Mouse (Mus musculus): ENCODE measurements at regions not wholly inside any gene's neighbourhood (a gene's known extent, or its start where the extent isn't known, plus 50 kb on each side); places are given as distances from the start of the nearest gene placed in this dataset.

DNA sequence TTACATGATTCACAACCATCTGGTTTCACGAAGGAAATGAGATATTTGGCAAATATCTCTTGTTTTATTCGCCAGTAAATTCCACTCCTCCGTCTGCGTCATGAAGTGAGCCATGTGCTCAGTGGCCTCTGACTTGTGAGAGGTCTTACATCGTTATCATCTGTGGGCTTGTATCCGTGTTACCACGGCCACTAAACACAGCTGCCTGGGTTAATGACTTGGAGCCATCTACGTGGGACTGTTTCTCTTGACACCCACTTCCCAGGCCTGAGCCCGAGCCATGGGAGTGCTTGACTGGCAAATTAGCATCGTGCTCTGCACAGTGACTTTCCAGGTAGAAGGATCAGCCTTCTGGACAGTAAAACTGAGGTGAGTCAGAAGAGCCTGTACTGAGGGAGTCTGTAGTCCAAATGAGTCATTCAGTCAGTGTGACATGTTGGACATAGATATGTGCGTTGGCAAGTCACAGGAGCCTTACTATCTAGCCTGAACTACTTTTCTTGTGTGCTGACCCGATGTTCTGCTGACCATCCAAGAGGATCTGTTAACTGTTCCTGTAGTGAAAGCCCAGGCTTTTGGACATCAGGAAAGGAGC, 137.7 kb downstream of the Tmx1 start:
- DNase-seq: peak; percentile 26

DNA sequence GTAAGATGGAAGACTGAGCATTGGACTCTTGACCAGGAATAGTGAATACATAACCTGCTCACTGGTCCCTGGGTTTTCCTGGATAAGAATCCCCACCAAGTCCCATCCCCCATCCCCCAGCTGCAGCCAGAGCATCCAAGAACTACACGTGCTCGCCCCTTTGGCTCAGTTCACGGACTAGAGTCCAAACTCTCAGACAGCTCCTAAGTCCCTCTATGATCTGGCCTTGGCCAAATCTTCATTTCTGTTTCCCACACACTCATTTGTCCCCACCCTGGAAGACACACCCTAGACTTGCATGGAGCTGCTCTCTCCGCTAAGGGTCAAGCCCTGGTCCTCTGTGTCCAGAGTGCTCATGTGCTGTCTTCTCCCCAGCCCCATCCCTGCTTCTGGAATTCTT, 139.9 kb downstream of the Tmx1 start:
- DNase-seq: peak; percentile 64

DNA sequence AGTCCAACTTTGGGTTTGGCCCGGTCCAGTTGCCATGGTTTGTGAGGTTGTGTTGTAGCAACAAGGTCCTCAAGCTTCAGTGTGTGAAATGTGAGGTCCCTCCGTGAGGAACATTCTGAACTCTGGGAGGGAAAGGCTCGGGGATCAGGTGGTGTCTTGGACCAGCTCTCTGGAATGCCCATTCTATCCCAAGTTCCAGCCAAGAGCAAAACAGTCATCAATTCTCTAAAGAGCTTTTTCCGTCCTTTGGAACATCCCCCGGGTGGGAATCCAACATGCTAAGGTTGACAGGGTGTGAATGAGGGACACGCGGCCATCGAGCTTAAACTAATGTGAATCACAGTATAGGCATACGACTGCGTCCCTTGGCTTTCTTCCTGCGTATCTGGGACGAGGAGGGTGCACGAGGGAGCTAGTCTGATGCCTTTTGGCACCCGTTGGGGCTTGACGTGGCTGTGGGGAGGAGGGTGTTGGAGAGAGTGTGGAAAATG, 145.4 kb downstream of the Tmx1 start:
- no peak for DNase-seq

DNA sequence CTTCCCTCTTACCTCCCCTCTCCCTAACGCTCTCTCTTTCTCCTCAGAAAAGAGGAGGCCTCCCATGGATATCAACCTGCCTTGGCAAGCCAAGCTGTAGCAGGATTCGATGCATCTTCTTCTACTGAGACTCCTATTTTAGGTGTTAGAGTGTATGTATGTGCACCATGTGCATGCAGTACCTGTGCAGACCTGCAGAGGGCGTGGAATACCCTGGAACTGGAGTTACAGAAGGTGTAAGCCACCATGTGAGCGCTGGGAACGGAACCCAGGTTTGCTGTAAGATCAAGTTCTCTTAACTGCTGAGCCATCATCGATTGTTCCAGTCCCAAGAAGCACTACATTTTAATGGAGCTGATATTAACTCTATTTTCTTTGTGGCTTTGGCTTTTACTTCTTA, 146.8 kb downstream of the Tmx1 start:
- DNase-seq: no peak

DNA sequence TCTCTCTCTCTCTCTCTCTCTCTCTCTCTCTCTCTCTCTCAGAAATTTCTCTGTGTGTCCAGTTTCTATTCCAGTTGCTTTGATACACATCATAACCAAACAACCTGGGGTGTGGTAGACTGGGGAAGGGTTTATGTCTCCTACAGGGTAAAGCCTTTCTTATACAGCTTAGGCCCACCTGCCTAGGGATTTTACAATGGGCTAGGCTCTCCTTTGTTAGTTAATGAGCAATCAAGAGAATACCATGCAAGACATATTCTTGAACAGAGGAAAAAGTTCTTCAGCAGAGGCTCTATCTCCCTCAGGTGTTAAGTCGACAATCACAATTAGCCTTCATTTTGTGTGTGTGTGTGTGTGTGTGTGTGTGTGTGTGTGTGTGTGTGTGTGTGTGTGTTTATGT, 151.0 kb downstream of the Tmx1 start:
- DNase-seq: no peak

DNA sequence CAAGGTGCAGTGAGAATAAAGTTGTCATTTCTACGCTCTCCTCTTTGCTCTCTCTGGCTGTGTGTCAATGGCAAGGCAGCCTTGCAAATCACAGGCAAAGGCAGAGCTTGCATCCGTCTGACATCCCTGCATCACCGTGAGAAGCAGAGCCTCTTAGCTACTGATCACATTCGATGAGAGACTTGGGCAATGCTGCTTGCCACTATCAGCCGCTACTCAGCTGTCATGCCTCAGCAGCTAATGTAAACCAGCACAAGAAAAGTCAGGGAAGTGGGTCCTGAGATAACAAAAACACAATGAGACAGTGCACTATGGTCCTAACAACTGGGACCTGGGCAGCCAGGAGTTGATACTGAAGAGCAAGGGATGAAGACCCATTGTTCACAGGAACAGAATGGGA, 155.8 kb downstream of the Tmx1 start:
- no peak for DNase-seq

DNA sequence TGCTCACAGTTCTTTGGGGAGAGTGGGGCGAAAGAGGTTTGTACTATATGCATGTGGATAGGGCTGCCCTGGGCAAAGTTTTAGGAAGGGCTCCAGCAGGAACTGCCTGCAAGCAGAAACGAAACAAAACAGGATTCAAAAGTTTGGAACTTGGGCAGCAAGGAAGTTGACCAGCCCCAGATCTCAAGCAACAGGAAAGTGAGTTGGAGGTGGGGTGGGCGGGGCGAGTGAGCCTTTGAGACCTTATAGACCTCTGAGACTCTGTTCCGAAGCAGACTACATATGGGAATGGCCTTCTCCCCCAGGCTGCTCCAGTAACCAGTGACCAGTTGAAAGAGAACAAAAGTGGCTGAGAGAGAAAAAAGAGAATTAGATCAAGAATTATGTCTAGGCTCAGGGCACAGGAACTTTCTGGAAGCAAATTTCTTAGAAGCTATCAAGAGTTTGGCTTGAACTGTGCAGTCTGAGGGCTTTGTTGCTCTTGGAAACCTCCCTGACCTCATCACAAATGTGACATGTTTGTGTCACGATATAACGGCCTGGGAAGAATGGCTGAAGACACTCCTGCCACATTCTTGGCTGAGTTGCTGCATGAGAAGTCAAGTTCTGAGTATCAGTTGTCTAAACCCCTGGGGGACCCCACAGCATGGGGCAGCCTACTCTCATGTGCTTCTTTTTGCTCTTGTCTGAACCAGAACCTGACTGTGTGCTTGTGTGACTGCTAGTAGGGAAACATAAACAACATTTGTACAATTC, 156.4 kb downstream of the Tmx1 start:
- DNase-seq: peak; percentile 13

DNA sequence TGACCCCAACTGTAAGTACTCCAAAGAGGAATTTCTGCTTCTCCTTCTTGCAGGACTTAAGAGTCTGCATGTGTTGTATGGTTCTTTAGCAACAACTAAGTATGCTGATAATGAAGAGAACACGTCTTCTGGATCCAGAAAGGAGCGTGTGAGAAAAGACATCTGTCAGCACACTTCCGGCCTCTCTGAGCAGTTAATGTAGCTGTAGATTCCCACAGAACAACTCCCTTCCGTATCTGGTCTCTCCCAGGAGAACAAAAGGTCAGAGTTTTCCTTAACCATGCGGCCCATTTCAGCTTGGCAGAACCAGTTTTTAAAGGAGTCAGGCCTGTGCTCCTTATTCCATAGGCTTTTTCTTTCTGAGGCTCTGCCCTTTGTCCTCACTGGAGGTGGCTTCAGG, 159.0 kb downstream of the Tmx1 start:
- peak; percentile 42 for DNase-seq

DNA sequence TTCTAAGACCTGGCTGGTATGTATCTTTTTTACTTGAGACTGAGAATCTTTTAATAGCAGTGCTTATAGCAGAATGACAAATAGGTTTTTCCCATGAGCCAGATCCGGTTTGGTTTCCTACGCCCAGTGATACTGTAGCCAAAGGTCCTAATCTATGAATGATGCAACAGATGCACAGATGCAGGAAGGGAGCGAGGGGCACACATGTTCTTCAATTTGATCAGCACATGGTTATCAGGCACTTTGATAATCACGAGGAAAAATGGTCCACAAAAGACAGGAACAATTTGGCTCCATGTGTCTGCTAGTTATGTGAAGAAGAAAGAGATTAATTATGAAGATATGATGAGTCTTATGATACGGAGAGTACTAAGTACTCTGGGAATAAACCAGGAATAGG, 160.3 kb downstream of the Tmx1 start:
- DNase-seq: no peak

DNA sequence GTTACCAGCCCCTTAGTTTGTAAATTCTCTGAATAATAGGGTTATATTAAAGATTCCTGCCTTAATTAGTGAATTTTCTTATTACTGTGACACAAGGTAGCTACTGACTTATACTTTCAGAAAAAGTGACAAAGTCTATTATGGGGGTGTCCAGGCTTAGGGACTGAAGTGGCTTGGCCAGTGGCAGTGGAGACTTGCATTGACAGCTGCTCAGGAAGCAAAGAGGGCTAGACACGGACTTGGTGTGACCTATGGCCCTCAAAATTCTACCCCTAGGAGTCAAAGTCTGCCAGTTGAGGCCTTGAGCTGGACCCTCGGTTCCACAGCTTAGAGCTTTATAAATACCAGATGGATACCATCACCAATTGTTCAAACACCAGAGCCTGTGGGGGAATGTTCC, 161.2 kb downstream of the Tmx1 start:
- no peak for DNase-seq

DNA sequence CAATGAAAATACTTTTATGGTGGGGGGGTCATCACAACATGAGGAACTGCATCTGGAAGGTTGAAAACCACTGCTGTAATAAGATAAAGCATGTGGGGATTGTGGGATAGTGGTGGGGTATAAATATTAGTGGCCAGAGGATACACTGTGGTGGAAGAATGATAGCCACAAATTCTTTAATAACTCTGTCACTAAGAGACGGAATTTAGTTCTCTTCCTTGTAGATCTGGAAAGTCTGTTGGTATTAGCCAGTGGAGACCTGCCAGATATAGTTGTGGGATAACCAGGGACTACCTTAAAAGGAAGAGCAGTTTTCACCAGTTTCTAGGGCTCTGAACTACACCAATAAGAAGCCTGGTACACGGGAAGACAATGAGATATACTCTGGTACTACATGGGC, 161.8 kb downstream of the Tmx1 start:
- no peak for DNase-seq

DNA sequence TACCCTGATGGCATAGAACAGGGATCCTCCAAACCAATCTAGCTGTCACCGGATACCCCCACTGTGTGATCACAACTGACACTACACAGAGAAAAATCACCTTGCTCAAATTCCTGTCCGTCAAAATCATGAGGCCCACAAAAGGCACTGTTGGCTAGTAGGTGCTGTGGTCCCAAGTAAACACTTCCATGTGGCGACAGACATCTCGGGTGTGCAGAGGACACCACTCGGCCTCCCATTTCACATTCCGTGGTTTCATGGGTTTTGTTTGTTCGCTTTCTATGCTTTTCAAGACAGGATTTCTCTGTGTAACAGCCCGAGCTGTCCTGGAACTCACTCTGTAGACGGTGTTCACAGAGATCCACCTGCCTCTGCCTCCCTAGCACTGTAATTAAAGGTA, 162.2 kb downstream of the Tmx1 start:
- DNase-seq: no peak

DNA sequence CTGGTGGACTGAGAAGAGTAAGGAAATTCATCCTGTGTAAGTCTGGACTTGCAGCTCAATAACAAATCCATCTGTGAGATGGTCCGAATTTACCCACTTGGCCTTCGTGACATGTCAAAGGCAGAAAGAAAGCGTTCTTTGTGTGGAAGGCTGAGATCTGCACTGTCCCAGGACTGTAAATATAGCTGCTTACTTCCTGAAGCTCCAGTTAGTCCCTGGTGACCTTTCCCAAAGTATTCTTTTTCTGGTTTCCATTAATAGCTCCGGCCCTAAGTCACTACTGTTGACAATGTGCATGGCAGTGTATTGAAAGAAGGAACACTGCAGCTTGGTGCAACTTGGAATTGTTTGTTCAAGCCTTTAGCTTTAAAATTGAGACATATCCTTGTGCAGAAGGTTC, 163.2 kb downstream of the Tmx1 start:
- no peak for DNase-seq

DNA sequence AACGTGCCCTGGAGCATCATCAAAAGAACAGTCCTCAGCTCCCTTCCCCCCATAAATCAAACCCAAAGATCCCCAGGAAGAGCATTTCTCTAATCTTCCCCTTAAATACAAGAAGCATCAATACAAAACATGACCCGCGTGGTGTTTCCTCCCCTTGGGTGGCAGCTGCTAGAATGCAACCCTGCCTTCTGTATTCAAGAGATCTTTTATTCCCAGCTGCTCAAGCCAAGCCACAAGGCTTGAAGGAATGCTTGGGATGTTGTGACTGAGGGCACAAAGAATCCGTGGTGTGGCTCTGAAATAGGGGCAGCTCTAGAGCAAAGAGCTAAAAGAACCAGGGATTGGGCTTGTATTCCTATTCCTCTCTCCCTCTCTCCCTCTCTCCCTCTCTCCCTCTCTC, 163.6 kb downstream of the Tmx1 start:
- no peak for DNase-seq

DNA sequence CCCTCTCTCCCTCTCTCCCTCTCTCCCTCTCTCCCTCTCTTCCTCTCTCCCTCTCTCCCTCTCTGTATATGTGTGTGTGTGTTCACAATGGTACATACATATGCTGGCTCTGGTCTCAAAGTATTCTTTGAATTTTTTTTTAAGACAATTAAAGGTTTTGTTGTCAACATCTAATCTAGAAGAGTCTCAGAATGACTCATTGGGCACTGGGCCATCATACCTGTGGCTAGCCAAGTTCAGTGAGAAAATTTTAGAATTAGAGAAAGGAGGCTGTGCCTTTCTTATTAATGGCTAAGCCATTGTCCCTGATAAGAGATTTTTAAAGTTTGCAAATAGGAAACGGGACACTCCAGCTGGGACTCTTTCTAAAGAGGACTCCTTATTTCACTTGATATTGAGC, 164.1 kb downstream of the Tmx1 start:
- DNase-seq: no peak

DNA sequence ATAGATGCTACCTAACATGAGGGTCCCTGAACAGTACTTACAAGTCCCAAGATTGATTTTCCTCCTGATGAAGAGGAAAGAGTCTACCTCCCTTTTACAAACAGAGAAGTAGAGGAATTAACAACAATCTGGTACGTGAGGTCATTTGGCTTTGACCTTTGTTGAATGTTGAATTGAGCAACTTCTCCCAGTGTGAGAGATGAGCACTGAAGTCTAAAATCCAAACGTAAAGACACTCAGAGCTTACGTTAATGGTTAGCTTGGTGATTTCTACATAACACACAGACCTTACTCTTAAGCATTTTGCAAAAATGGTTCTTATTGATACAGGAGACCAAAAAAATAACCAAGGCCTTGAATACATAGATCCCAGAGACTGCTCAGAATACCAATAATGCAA, 165.1 kb downstream of the Tmx1 start:
- no peak for DNase-seq

DNA sequence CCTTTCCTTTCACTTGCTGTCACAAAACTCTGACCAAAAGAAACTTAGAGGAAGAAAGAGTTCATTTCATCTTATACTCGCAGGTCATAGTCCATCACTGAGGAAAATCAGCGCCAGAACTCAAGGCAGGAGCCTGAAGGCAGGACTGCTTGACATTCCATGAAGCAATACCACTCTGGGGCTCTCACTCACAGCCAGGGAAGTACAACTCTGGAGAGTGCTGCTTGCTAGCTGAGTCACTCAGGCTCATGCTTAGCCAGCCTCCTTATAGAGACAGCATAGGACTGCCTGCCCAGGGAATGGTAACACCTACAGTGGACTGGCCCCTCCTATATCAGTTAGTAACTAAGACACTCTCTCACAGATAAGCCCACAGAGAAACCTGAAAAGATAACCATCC, 166.5 kb downstream of the Tmx1 start:
- DNase-seq: no peak

DNA sequence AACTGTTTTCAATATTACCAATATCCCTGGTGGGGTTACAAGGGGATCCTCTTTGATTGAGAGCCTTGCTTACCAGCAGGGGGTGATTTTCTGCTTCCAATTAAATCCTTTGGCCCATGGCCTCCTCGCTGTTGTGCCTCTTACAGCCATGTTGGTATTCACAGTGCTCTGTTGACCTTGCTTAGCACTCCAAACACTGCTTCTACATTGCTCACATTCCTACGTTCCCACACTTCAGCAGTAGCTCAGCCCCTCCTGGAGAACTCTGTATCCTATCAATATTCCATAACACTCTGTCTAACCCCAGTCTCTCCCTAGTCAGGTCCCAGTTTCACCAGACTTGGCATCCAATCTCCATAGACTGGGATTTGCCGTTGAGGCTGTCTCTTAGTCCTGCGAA, 169.1 kb downstream of the Tmx1 start:
- no peak for DNase-seq

DNA sequence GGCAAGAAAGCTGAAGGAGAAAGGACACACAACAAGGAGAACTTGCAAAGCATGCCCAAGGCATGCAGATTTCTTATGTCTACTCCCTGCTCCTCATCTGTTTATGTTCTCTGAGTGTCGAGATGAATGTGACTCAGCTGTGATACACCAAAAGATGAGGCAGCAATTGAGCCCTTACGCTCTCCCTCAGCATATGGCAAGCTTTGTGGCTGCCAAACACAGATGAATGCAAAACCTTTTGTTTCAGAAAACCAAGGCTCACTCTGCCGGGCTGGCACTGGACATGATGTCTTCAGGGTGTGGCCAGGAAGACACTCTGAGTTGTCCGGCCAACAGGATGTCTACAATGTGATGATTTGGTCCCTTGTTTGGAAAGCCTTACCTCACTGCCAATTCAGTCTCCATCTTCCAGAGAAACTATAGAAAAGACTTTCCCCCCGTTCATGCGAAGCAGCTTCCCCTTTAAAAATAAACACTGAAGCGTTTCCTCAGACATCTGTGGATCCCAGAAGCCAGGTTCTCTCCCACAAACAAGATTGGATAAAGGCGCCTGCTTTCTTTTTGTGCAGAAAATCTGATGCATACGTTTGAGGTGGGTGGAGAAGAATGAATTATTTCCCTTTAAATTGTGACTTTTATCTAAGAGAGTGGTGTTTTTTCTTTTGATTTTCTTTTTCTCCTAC, 171.5 kb downstream of the Tmx1 start:
- no peak for DNase-seq

DNA sequence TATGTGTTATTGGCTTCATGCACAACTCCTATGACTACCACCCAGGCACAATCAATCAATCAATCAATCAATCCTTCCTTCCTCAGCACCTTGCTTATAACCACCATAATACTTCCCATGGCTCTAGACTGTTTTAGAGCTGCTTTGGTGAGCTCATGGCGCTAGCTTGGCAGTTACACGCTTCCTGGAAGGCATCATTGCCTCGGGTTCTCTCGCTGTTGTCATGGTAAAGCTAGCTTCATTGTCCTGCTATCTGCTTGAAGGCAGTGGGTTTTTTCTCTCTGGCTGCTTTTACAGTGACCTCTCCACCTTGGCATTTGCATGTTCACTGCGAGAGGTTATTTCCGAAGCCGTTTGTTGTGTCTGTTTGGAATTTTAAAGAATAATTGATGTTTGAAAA, 174.7 kb downstream of the Tmx1 start:
- DNase-seq: no peak

DNA sequence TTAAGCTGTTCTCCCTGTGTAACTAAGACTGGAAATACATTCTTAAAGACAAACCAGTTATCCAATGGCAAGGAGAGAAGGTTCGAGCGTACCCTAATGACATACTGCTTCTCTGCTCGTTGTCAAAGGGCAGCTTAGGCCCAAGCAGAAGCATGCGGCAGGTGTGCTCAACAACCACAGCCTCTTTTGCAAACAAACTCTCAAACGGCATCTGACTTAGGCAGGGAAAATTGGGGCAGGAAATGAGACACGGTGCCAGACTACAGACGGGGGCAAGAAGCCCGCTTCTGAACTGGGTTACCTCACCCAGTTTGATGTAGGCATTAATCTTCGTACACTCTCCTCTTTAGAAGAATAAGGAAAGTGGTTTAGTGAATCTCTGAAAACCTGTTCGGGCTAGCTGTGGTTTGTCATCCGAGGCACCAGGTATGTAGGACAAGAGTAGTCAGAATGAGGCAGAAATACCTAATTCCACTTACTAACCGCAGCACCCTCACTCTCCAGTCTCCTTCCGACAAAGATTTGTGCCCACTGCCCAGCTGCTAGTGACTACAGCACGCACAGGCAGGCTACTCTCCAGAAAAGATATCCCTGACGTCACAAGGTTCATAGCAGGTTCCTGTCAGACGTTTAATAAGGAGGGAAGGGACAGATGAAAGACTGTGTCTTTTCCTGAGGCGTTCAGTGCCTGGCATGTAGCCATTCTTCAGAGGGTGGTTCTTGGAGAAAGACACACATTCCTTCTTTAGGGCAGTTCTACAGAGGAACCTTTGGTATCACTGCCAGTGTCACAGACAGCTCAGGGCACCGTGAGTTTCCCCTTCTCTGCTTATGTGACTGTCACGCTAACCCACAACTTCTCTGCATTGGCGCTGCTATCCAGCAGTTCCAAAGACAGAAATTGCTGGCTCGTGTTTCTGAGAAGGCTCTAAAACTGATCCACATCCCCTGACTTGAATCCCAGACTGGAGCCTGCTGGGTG, 175.8 kb downstream of the Tmx1 start:
- DNase-seq: no peak

DNA sequence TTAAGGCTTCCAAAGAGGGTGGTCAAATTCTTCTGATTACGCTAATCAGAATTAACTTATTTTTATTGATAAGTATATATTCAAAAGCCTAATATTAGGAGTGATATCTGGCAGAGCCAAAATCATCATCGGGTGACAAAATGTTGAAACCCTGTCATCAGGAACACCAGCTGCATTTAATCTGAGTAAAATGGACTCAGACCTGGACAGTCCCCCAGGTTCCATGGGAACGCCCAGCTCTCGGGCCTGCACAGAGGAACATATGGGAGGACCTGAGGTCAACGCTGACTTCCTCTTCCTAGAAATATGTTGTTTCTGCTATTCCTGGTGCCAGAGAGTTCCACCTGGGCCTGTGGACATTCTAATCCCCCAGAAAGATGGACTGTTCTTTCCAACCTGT, 176.5 kb downstream of the Tmx1 start:
- DNase-seq: no peak

DNA sequence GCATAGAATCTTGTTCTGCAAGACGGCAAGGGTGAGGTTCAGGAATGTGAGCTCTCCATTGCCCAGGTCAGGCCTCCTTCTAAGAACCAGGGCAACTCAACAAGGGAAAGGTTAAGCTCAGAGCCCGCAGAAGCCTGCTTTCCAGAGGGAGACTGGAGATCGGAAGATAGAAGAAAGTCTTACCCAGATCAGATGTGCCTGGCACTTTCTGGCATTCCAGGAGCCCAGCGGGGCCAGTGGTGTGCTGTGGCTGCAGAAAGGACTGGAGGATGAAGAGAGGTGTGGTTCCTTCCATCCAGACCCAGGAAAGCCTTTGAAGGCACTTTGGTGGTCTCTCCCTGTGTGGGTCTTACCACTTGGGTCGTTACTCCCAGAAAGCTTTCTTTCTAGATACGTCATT, 178.4 kb downstream of the Tmx1 start:
- DNase-seq: no peak
